Mouse (Mus musculus): ENCODE data around the gene Ttc32.
A peak's percentile ranks its signal among the peaks of the same experiment; 100 is the strongest.

Ttc32 gene

DNA sequence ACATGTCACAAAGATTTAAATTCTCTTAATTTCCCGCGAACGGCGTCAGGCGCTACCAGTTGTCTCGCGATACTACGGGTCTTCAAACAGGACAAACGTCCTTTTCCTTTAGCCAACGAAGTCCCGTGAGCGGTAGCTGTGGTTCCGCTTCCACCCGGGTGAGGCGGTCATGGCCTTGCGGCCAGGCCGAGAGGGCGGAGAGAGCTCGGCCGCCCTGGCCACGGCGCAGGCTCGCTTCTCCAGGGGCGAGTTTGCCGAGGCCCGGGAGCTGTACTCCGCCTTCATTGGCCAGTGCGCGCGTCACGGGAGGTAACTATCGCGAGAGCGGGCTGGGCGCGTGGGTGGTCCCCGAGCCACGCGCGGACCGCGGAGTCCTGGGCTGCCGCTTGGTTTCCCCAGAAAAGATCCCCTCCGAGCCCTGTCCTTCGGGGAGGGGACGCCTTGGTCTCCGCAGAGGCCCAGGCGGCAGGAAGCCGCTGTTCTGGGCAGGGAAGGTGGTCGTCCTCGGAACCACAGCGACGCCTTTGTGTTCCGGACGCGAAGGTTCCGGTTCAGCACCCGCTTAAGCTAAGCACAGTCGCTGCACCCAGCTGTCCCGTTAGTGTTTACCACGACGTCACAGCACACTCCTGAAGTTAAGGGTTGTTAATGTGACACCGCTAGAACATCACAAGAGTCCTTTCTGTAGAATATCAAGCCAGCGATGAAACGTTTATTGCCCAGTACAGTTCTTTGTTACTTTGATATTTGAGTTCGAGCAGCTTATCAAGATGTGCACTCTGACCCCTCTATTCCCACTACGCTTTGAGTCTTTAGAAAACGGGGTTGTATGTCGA lies at the start of gene Ttc32:
Gene Ttc32 (plus strand): TSS at position 110 of the 836 bp plus-strand sequence.
- peak; percentile 97 for DNase-seq (ENCODE audit: low read depth, low spot score)

DNA sequence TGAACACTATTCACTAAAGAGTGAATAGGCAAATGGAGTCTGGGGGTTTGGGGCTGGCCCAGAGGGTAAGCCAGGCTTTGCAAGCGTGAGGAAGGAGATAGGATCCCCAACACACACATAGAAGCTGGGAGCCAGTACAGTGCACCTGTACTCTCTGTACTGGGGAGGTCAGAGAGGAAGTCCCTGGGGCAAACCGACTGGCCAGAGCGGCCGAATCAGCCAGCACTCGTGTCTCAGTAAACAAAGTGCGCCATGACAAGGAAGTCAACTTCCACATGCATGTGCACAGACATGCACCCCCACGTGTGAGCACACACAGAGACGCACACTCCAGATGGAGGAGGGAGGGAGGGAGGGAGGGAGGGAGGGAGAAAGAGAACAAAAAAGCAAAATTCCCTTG lies 36.6 kb upstream of the Ttc32 start:
- no peak for DNase-seq (ENCODE audit: low read depth, low spot score)

DNA sequence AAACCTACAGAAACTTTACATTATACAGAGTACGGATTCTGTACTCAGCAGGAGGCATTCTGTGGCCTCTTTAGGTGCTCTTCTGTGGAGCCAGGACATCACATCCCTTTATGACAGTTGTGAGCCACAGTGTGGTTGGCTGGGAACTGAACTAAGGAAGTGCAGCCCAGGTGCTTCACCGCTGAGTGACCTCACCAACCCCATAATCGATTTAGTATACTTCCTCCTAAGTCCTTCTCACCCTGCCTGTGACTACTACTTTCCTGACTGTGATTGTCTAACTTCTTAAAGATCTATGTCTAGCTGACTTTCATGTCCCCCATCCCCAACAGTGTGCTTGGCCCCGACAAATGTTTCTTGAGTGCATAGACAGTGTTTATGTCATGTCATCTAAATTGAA lies 31.5 kb upstream of the Ttc32 start:
- peak; percentile 50 for DNase-seq (ENCODE audit: low read depth, low spot score)

DNA sequence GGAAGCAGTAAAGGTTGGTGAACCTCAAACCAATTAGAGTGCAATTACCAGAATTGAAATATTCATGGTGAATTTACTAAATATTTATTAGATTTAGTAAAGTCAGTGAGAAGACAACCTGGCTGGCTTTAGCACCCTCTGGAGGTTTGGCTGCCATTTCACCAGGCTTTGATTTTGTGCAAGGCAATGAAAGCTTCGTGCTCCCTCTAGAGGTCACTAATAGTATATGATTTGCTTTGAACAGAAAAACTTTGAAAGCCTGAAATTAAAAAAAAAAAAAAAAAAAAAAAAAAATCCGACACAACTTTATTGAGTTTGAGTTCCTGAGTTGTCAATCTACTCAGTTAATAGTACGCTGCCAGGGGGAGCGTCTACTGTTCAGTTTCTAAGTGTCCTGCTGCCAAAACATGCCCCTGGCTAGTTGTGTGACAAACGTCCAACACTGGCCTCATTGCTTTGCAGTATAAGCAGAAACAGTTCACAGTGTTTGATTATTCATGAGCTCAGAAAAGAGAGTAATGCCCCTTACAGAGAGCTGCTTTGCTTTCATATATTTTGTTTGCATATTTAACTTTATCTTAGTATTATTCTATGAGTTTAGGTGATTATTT lies 27.7 kb upstream of the Ttc32 start:
- peak; percentile 73 for DNase-seq (ENCODE audit: low read depth, low spot score)

DNA sequence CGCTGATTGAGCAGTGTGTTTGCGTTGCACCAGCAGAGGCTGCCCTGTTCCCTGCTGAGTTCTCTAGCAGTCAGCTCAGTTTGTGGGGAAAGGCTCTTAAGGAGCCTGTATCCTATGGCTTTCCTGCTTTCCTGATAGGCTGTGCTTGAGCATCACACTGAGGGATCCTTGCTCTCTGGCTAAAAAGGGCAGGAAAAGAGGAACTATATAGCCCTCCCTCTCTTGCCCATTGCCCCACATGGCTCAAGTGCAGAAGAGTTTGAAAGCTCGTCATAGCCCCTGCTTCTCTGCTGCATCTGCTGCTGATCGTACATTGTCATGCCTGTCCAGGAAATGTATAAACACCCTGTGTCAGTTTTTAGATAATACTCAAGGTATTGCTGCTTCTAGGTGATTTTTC lies 22.7 kb upstream of the Ttc32 start:
- DNase-seq (ENCODE audit: low read depth, low spot score) = no peak

DNA sequence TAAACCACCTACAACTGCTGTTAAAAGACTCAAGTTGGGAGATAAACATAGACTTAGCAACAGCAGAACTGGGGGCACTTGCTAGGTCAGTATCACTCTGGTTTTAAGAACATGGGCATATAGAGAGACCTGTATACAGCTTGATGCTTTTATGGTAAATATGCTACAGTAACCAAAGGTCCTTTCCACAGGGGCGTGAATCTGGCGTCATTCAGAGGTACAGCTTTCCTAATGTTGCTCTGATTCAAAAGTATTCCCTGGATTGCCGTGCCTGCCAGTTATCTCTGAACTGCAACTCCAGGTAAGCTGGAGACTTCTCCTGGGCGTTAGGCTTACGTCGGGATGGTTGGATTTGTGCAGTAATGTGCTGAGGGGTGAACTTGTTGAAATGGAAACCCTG lies 22.0 kb upstream of the Ttc32 start:
- DNase-seq (ENCODE audit: low read depth, low spot score) = no peak

DNA sequence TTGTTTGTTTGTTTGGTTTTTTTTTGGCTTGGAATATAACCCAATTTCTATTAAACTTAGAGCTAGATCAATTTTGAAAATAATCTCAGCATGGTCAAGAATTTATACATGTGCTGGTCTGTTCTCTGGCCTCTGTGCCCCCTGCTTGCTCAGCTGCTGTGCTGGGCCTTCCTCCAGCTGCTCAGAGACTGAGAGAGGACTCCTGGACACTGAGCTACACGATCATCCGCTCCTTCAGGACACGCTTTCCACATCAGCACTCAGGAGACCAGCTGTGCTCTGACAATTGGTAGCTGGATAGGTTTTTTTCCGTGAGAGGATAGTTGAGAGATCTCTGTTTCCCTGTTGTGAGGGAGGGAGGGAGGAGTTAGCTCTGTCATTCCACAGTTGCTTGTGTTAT lies 19.5 kb upstream of the Ttc32 start:
- no peak for DNase-seq (ENCODE audit: low read depth, low spot score)

DNA sequence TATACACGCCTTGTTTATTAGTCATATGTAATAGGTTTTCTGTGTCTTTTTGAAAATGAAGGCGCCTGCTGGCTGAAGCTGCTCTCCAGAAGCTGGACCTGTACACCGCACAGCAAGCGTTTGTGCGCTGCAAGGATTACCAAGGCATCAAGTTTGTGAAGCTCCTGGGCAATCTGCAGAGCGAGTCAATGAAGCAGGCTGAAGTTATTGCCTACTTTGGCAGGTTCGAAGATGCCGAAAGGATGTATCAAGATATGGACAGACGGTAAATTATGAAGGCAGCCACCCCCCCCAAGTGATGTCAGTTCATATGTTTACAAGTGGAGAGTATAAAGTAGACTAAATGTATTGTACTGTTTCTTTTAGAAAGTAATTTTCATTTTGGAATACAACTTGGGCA lies 13.4 kb upstream of the Ttc32 start:
- no peak for DNase-seq (ENCODE audit: low read depth, low spot score)

DNA sequence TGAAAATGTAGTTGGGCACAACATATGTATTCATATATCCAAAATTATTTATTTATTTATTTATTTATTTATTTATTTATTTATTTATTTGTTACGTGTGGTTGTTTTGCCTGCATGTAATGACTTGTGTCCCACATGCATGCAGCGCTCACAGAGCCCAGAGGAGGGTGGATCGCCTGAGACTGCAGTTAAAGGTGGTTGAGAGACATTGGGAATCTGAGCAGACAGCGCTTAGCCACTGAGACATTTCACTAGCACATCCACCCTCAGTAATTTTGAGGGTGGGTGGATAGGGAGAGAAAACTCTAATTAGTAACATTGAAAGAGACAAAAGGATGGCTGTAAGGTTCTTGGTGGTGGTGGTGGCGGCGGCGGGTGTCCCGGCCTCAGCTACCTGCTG lies 9.4 kb upstream of the Ttc32 start:
- no peak for DNase-seq (ENCODE audit: low read depth, low spot score)

DNA sequence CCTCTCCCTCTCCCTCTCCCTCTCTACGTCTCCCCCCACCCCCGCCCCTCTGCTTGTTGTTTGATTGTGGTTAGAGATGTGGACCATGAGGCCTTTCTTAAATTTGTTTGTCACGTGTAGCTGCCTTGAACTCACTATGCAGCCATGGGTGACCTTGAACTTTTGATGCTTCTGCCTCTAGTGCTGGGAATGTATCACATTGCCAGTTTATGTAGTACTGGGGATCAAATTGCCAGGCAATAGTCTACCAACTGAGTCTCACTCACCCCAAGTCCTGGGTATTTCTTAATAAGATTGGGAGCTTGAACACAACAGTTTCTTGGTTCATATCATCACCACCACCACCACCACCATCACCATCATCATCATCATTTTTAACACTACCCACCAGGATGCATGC lies 8.8 kb upstream of the Ttc32 start:
- DNase-seq (ENCODE audit: low read depth, low spot score) = no peak

DNA sequence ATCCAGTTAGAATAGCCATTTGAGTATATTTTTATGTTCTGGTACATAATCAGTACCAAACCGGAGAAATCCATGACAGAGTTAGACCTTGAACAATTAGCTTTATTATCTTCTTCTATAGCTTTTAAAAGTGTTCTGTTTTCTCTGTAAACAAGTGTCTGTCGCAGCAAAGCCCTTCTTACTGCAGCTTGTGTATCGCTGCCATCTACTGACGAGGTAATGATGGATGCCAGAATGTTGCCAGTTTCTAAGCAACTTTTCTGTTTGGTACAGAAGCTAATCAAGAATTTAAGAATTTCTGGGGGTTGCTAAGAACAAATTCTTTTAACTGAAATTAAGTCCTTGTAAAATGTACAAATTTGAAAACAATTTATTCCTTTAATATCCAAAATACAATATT lies 6.8 kb upstream of the Ttc32 start:
- peak; percentile 45 for DNase-seq (ENCODE audit: low read depth, low spot score)

DNA sequence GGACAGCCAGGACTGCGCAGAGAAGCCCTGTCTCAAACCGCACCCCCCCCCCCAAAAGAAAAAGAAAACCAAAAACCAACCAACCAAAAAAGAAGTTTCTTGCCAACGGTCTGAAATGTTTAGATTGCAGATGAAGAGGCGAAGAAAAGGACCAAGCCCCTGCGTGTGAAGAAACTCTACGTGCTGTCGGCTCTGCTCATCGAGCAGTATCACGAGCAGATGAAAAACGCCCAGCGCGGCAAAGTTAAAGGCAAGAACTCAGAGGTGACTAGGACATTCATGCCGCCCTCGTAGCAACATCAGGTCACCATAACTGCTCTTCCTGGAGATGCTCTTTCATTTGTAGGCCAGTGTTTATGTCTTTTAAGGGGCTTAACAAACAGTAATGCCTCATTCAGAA lies 5.7 kb upstream of the Ttc32 start:
- no peak for DNase-seq (ENCODE audit: low read depth, low spot score)

DNA sequence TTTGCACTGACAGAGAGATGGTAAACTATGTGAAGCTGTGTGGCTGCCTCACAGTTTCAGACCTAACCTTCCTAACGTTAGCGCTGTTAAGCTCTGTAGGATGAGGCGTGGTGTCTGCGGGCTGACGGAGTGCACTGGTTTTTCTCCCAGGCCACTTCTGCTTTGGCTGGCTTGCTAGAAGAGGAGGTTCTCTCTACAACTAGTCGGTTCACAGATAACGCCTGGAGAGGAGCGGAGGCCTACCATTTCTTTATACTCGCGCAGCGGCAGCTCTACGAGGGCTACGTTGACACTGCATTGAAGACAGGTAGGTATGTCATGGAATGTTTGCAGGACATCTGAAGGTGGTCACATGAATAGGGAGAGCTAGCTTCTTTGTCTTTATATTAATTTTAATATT lies 5.1 kb upstream of the Ttc32 start:
- DNase-seq (ENCODE audit: low read depth, low spot score) = no peak

DNA sequence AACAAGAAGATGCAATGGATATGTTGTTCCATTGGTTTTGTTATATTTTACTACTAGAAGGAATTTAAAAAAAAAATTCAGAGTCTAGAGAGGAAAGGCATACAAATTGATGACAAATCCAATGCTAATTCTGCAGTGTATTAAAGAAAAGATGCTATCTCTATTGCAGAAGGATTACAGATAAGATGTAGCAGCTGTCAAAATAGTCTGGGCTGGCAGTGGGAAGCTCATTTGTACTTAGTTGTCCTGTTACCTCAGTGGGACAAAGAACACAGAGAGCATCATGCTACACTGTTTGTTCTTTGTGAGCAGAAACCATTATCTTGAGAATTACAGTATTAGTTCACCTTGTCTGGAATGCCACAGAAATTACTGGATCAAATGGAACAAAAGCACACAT lies 3.0 kb upstream of the Ttc32 start:
- no peak for DNase-seq (ENCODE audit: low read depth, low spot score)

DNA sequence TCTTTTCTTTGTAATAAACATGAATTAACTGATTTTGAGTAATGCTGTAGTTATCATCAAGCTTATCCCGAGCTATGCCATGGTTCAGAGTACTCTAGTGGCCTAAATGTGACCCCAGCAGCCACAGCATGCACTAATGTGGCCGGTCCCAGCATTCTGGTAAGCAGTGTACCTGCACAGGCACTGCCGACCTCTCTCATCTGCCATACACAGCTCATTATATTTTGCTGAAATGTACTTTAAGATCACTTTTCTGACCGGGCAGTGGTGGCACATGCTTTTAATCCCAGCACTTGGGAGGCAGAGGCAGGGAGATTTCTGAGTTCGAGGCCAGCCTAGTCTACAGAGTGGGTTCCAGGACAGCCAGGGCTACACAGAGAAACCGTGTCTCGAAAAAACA lies 981 bp upstream of the Ttc32 start:
- DNase-seq (ENCODE audit: low read depth, low spot score) = peak; percentile 32

DNA sequence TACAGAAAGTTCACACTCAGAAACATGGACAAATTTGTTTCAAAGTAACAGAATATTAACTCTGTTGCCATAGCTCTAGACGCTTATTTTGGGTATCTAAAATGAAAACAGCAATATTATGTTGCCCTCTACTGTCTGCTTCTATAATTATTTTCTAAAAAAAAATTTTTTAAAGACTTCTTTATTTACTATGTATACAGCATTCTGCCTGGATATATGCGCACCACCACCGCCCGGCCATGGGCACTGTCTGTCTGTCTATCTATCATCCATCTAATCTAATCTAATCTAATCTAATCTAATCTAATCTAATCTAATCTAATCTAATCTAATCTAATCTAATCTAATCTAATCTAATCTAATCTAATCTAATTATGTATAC lies 300 bp upstream of the Ttc32 start:
- no peak for DNase-seq (ENCODE audit: low read depth, low spot score)

DNA sequence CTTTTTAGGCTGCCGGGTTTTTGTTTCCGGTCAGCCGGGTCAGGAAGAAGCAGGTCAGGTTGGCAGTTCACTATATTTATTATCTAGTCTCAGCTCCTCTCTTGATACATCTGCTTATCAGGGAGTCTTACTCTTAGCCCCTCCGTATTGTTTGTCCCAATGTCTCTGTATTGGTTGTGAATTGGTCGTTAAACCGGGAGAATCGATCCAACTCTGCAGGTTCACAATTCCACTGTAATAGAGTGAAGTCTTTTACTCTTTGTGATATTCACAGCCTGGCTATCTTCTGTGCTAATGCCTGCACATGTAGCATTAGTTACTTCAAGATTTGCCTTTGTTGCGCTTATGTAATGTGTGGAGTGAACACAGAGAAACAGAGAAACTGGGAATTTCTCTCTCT lies 1.4 kb downstream of the Ttc32 start:
- DNase-seq (ENCODE audit: low read depth, low spot score) = no peak

DNA sequence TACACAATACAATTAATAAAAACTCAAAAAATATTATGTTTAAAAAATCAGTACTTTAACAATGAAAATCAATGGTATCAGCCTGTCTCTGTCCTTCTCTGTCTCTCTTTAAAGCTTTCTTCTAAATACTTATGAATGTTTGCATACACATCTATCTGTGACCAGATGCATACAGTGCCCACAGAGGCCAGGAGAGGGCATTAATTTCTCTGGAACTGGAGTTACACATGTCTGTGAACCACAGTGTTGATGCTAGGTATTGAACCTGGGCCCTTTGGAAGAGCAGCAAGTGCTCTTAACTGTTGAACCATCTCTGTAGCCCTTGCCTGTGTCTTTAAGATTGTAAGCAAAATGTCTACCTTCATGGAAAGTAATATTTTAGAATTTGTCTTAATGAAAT lies 3.3 kb downstream of the Ttc32 start:
- DNase-seq (ENCODE audit: low read depth, low spot score) = peak; percentile 31

DNA sequence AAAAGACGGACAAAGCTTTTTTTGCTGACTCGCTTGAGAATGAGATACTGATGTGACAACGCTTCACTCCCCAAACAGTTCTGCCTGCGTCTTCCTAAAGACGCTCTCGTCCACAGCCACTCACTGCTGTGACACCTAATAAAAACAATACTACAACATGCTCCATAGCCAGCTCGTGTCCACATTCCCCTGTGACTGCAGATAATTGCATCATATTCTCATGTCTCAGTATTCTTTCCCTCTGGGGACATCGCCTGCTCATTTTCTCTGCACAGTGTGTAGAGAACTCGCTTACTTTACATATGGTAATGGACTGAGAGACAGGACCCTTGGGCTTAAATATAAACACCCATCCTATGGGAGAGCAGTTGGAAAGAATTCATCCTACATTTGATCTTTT lies 6.6 kb downstream of the Ttc32 start:
- DNase-seq (ENCODE audit: low read depth, low spot score) = no peak

DNA sequence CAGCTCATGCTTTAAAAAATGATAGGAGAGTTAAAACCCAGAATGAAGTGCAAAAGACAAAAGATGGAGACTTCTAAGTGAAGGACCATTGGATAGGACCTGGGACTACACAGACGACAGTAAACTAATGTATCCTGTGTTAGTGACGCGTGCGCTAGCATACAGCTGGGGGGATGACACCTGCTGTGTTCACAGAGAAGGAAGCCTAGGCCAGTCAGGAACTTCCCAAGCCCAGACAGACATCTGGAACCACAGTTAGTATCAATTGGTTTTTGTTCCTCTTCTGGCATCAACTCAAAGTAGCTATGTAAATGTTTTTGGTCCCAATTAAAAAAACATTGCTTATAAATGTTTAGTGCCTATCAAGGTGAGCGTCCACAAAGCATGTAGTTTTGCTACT lies 10.4 kb downstream of the Ttc32 start:
- DNase-seq (ENCODE audit: low read depth, low spot score) = peak; percentile 80

DNA sequence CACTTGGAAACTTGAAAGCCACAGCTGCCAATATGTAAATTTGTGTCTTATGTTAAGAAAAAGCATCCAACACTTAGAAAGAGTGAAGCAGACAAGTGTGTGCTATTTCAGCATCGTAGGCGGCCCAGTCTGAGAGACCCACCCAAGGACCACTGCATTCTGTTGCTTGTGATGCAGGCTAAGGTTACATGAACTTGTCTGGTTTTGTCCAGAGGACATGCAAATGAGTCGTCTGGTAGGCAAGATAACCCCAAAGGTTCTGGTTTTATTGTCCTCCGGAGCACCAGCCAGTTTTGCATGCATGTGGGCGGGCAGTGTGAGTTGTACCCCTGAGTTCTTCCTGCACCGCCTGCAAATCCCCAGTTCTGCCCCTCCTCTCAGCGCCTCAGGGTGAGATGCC lies 10.9 kb downstream of the Ttc32 start:
- DNase-seq (ENCODE audit: low read depth, low spot score) = peak; percentile 71

DNA sequence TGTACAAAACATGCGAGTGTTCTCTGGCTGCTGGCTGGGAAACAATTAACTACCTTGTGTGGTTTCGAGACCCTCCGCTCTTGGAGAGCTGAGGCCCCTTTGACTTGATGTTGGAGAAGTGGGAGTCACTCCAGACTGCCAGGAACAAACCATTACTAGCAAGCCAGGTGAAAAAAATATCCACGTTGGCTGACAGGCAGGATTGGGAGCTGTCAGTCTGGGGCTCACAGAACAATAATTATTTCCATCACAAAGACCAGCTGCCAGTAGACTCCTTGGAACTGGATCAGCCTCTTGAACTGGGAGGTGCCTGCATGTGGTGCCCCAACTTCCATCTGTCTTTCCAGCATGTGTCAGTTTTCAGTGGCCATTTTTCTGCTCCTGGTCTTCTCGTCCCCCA lies 12.5 kb downstream of the Ttc32 start:
- no peak for DNase-seq (ENCODE audit: low read depth, low spot score)

DNA sequence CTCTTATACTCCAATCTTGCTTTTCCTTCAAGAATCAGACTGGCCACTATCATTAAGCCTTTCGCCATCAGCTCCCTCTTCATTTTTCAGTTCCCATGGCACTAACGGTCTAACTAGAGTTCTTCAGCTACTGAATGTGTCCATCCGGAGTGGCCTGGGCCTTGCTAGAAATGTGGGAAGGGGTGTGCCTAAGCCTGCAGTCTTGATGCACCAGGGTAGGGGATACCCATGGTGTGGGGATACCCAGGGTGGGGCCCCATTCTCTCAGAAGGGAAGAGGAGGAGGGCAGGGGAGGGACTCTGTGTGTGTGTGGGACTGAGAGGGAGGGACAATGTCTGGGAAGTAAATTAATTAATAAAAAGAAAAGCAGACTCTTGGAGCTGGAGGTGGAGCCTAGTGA lies 13.0 kb downstream of the Ttc32 start:
- DNase-seq (ENCODE audit: low read depth, low spot score) = no peak

DNA sequence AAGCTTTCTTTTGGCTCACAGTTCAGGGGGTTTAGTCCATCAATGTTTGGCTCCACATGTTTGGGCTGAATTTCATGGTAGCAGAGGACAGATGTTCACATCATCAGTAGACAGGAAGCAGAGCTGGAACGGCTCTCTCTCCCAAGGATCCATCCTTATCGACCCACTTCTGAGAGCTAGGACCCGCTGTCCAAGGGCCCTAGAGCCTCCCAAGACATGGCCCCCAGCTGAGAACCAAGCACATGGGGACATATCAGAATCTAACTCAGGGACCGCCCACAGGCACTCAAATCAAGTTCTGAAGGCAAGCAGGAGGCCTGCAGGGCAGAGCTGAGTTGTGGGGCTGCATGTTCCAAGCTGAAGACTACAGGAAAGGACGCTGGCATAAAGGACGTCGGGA lies 14.9 kb downstream of the Ttc32 start:
- DNase-seq (ENCODE audit: low read depth, low spot score) = no peak
